Mouse (Mus musculus): ENCODE measurements around the gene Ripor2. TPM values are rescaled to one million over a fixed set of nuclear protein-coding genes. Genes with fewer than 3 reads are reported as not detected.
"Not testable (repeated sequence)": the region's sequence is repeated elsewhere in the genome, so short reads cannot be mapped to it uniquely, and the experiment has no call there.

The Ripor2 gene
- total RNA-seq, 2 experiments from 2014 or later: 5.3 to 8.4 TPM

GRCm38 (mm10) chr13:24734502-24734901 lies 152.5 kb downstream of the Ripor2 start:
- DNase-seq: no peak
- intact Hi-C loops (cut with DNase I; ENCODE audit: low total_unique reads): no loop called here

DNA sequence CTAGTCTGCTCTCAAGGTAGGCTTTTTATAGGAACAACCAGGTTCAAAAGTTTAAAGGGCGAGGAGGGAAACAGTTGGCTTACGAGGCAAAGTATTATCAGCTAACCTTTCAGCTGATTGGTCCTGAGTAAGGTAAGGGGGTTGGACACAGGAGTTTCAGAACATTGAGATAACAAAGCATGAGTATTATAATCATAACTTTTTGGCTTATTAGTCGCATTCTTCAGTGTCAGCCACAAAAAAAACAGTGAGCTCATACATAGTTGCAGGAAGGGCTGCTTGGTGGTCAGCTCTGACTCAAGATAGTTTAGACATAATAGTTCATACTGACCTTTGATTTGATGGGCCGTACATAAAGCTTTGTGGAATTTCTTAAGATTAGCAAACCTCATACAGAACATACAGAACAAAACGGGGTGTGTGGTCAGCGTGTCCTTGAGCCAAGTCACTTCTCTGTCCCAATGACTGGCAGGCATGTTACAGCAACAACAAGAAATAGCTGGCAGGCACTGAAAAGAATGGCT lies 153.7 kb downstream of the Ripor2 start:
- DNase-seq: no peak
- intact Hi-C loops (cut with DNase I; ENCODE audit: low total_unique reads): no loop called here

DNA sequence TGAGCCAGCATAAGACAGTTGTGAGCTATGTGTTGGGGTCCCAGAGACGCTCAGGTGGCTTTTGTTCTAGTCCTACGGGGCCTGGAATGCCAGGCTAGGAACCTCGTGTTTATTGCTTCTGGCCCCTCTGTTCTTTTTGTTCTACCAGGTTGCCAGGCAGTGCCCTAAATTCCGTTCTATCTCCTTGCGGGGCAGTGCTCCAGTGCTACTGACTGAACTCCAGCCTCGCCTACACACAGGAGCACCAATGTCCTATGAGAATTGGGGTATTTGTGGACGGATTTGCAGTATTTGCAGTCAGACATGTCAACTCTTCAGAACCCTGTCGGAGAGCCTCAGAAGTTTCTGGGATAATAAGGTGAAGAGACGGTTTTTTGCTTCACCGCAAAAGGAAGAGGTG lies 159.0 kb downstream of the Ripor2 start, which contains the start of gene Armh2:
Armh2 (plus strand) TSS at position 205 of the 400 bp plus-strand sequence.
- DNase-seq: no peak
- intact Hi-C loops (cut with DNase I; ENCODE audit: low total_unique reads): no loop called here

DNA sequence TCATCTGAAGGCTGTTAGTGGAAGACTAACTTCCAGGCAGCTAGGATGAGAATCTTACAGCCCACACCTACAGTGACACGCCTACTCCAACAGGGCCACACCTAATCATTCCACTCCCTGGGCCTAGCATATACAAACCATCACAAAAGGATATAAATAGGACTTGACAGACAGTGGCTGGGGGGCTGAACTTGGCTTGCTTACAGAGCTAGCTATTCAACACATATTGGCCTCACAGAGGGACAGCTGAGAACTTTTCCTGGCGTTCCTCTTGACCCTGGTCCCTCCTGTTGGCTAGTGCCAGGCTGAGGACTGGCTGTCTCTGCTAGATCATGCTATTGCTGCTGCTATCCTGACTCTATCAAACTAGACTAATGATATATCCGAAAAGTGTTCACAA lies 165.8 kb downstream of the Ripor2 start:
- DNase-seq: peak; percentile 12
- intact Hi-C loops (cut with DNase I; ENCODE audit: low total_unique reads): no loop called here

- intact Hi-C loops (cut with DNase I; ENCODE audit: low total_unique reads): no loop called here
- no peak for DNase-seq
Measured at GRCm38 (mm10) chr13:24750807-24751206, 168.8 kb downstream of the Ripor2 start.

- no peak for DNase-seq
- intact Hi-C loops (cut with DNase I; ENCODE audit: low total_unique reads): no loop called here
Measured at GRCm38 (mm10) chr13:24751396-24751795, 169.4 kb downstream of the Ripor2 start.

DNA sequence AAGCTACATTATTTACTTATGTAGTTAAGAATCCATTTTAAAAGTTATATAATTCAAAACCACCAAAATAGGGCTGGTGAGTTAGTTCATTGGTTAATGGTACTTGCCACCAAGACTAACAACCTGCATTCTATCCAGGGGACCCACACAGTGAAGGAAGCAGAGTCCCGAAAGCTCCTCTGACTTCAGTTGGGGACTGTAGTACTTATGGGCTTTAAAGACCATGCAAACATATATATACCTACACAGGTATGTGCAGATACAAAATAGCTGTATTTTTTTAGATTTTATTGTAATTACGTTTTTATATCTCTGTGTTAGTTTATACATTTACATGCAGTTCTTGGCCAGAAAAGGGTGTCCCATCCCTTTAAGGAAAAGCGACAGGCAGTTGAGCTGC lies 174.8 kb downstream of the Ripor2 start:
- intact Hi-C loops (cut with DNase I; ENCODE audit: low total_unique reads): no loop called here
- no peak for DNase-seq

GRCm38 (mm10) chr13:24757820-24758564 lies 176.0 kb downstream of the Ripor2 start:
- DNase-seq: no peak
- intact Hi-C loops (cut with DNase I; ENCODE audit: low total_unique reads): no loop called here

DNA sequence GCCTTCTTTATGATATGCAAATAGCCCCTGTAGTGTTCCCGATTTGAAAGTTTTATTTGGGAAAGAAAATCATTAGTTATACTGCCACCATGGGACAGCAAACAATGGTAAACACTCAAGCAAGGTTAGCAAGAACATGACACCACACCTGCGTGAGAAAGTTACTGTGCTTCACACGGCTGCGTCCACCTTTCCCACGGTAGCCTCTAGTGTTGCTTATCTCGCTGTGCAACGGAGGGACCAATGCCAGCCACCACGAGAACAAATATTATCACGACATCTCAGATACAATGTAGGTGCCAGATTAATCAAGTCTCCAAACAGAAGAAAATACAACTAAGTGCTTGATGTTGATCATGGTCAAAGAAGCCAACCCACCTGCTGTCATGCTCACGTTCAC lies 177.5 kb downstream of the Ripor2 start:
- DNase-seq: no peak
- intact Hi-C loops (cut with DNase I; ENCODE audit: low total_unique reads): no loop called here

DNA sequence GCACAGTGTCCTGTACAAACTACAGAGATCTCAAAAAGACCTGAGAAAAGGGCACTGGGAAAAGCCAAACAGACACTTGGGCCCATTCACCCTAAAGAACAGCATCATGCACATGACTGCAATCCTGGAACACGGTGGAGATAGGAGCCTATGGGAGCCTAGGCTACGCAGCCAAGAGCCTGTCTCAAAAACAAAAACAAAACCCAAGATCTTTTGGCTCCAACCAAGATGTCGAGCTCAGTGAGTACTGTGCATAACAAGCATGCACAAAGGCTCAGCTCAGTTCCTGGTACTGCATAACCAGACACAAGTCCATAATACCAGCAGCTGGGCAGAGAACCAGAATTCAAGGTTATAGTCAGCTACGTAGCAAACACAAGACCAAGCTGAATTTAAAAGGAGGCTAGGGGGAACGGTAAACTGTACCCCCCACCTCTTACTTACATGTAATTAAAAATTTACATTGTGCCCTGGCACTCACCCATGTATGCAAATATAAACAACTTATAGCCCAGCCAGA lies 178.4 kb downstream of the Ripor2 start:
- no peak for DNase-seq
- intact Hi-C loops (cut with DNase I; ENCODE audit: low total_unique reads): no loop called here

GRCm38 (mm10) chr13:24761083-24761402 lies 179.1 kb downstream of the Ripor2 start:
- no peak for DNase-seq
- intact Hi-C loops (cut with DNase I; ENCODE audit: low total_unique reads): no loop called here

- intact Hi-C loops (cut with DNase I; ENCODE audit: low total_unique reads): no loop called here
- peak; percentile 83 for DNase-seq
Measured at GRCm38 (mm10) chr13:24761403-24762227, 179.6 kb downstream of the Ripor2 start, which contains the start of gene Gmnn. TSS of gene Gmnn (minus strand) at chr13:24761923.

DNA sequence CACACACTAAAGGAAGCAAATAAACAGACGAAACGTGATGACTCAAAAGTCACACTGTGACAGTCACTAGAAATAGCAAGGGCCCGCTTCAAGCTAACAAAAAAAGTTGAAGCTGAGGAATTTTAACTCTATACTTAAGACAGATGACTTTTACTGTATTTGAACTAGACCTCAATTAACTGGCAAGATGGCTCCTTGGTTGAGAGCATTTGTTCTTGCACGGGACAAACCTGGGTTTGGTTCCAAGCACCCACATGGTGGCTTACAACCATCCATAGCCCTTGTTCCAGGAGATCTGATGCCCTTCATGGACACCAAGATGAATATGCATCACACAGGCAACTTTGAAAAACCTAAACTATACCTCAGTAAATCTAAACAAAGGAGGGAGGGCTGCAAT lies 180.3 kb downstream of the Ripor2 start:
- intact Hi-C loops (cut with DNase I; ENCODE audit: low total_unique reads): no loop called here
- DNase-seq: no peak

GRCm38 (mm10) chr13:24767809-24768208 lies 185.8 kb downstream of the Ripor2 start:
- DNase-seq; intact Hi-C loops (cut with DNase I; ENCODE audit: low total_unique reads): not testable (repeated sequence)

GRCm38 (mm10) chr13:24771482-24771881 lies 189.5 kb downstream of the Ripor2 start:
- intact Hi-C loops (cut with DNase I; ENCODE audit: low total_unique reads); DNase-seq: not testable (repeated sequence)

GRCm38 (mm10) chr13:24776146-24776844 lies 194.3 kb downstream of the Ripor2 start:
- peak; percentile 29 for DNase-seq
- intact Hi-C loops (cut with DNase I; ENCODE audit: low total_unique reads): no loop called here

GRCm38 (mm10) chr13:24778026-24778425 lies 196.0 kb downstream of the Ripor2 start:
- intact Hi-C loops (cut with DNase I; ENCODE audit: low total_unique reads): no loop called here
- no peak for DNase-seq

- no peak for DNase-seq
- intact Hi-C loops (cut with DNase I; ENCODE audit: low total_unique reads): no loop called here
Measured at GRCm38 (mm10) chr13:24778706-24779380, 196.9 kb downstream of the Ripor2 start.

DNA sequence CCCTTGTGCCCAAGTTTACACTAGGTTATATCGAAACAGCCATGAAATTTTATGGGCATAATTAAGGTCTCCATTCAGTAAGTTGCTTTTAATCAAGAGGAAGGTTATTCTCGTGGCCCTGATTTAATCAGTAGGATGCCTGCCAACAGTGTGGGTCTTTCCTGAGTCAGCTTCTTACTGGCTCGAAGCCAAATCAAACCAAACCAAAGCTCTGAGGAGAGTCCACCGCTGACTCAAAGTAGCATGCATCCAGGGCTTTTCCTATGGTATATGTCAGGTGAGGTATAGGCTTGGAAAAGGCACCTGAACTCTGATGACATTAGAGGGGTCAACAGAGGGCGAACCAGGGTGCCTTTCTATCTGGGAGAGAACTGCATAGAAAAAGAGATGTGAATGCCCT lies 199.9 kb downstream of the Ripor2 start:
- intact Hi-C loops (cut with DNase I; ENCODE audit: low total_unique reads): no loop called here
- DNase-seq: no peak
